Mouse (Mus musculus): Measurements from ENCODE around the gene Tmprss13. TPM values are rescaled to one million over a fixed set of nuclear protein-coding genes. Genes with fewer than 3 reads are reported as not detected.
A peak's percentile ranks its signal among the peaks of the same experiment; 100 is the strongest.

The Tmprss13 gene
- polyA plus RNA-seq, 1 experiment from 2014 or later: 0.07 TPM

GRCm38 (mm10) chr9:45368341-45368901, 49.5 kb downstream of the Tmprss13 start:
- no peak for ATAC-seq (ENCODE audit: low FRiP score, low TSS enrichment)
- no peaks in the 10 kb centered on the region for H3K9me3 ChIP-seq (ENCODE audit: control insufficient read depth, low read length)
- H3K27me3 ChIP-seq (ENCODE audit: control insufficient read depth, insufficient read depth, low read length): no peaks in the 10 kb centered on the region
- peaks cover 25% of the 10 kb centered on the region for H3K4me1 ChIP-seq (ENCODE audit: control insufficient read depth, insufficient read depth, low read length)
- H3K9ac ChIP-seq (replicated peaks; ENCODE audit: low read length): no peak overlapping the region
- 79% methylated on average over 5 of the region's 5 CpGs for WGBS
- H3K36me3 ChIP-seq (ENCODE audit: control insufficient read depth, insufficient read depth, low read length): no peaks in the 10 kb centered on the region
- no peak for DNase-seq
- H3K4me3 ChIP-seq (replicated peaks; ENCODE audit: low read depth, low read length): no peak overlapping the region
- H3K4me2 ChIP-seq (ENCODE audit: low read length): no peak overlapping the region
- H3K27ac ChIP-seq (replicated peaks; ENCODE audit: low read depth, low read length): no peak overlapping the region

DNA sequence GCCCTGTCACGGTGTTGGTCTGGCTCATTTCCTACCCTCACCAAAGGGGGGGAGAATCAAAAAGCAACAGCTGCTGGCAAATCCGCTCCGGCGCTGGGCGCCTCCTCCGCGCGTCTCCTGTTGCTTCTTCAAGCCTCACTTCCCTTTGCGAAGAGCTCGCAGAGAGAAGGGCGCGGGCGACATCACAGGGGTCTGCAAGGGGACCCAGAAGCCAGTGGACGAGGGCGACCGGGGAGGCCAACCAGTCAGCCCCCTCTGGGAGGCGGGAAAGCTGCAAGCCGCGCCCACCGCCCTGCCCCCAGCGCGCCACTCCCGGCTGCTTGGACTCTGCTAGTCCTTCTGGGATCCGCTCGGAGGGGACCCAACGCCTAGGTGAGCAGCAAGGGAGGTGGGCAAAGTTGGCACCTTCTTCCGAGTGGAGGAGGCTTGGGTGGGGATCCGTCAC, 51.2 kb downstream of the Tmprss13 start, which contains the start of gene Fxyd6:
TSS of gene Fxyd6 (plus strand) at position 69 of the 445 bp plus-strand sequence.
- Histone ChIP-seq H3K27ac (replicated peaks; ENCODE audit: low read depth, low read length) (peak within 1 kb of the TSS; percentile 89), H3K4me2 (ENCODE audit: low read length) (peak within 1 kb of the TSS; percentile 62), H3K9me3 (ENCODE audit: control insufficient read depth, low read length) (no peaks in the 10 kb centered on the region), H3K36me3 (ENCODE audit: control insufficient read depth, insufficient read depth, low read length) (no peaks in the 10 kb centered on the region), H3K4me3 (replicated peaks; ENCODE audit: low read depth, low read length) (peak within 1 kb of the TSS; percentile 71), H3K9ac (replicated peaks; ENCODE audit: low read length) (peak within 1 kb of the TSS; percentile 86), H3K4me1 (ENCODE audit: control insufficient read depth, insufficient read depth, low read length) (peaks cover 25% of the 10 kb centered on the region), H3K27me3 (ENCODE audit: control insufficient read depth, insufficient read depth, low read length) (no peaks in the 10 kb centered on the region)
- WGBS: under 1% methylated on average over 28 of the region's 28 CpGs
- DNase-seq (peak; percentile 81), ATAC-seq (ENCODE audit: low FRiP score, low TSS enrichment) (peak; percentile 75; the same call in 1 of the 2 replicates)

GRCm38 (mm10) chr9:45370616-45371336, 51.9 kb downstream of the Tmprss13 start:
- Histone ChIP-seq H3K9me3 (ENCODE audit: control insufficient read depth, low read length) (no peaks in the 10 kb centered on the region), H3K36me3 (ENCODE audit: control insufficient read depth, insufficient read depth, low read length) (peaks cover under 1% of the 10 kb centered on the region; the same call in 1 of the 2 replicates), H3K9ac (replicated peaks; ENCODE audit: low read length) (peak overlapping the region; percentile 86), H3K27ac (replicated peaks; ENCODE audit: low read depth, low read length) (peak overlapping the region; percentile 89), H3K4me2 (ENCODE audit: low read length) (peak overlapping the region; percentile 62), H3K4me3 (replicated peaks; ENCODE audit: low read depth, low read length) (peak overlapping the region; percentile 71), H3K27me3 (ENCODE audit: control insufficient read depth, insufficient read depth, low read length) (no peaks in the 10 kb centered on the region), H3K4me1 (ENCODE audit: control insufficient read depth, insufficient read depth, low read length) (peaks cover 25% of the 10 kb centered on the region)
- DNase-seq (peak; percentile 64), ATAC-seq (ENCODE audit: low FRiP score, low TSS enrichment) (peak; percentile 20; the same call in 1 of the 2 replicates)
- WGBS: 1% methylated on average over 25 of the region's 25 CpGs

- Histone ChIP-seq H3K9me3 (ENCODE audit: control insufficient read depth, low read length) (no peaks in the 10 kb centered on the region), H3K4me2 (ENCODE audit: low read length) (peak overlapping the region; percentile 62), H3K36me3 (ENCODE audit: control insufficient read depth, insufficient read depth, low read length) (peaks cover 4% of the 10 kb centered on the region; the same call in 1 of the 2 replicates), H3K4me3 (replicated peaks; ENCODE audit: low read depth, low read length) (peak overlapping the region; percentile 71), H3K4me1 (ENCODE audit: control insufficient read depth, insufficient read depth, low read length) (peaks cover 25% of the 10 kb centered on the region), H3K27ac (replicated peaks; ENCODE audit: low read depth, low read length) (peak overlapping the region; percentile 89), H3K27me3 (ENCODE audit: control insufficient read depth, insufficient read depth, low read length) (no peaks in the 10 kb centered on the region), H3K9ac (replicated peaks; ENCODE audit: low read length) (peak overlapping the region; percentile 86)
- WGBS: 3% methylated on average over 2 of the region's 2 CpGs
- ATAC-seq (ENCODE audit: low FRiP score, low TSS enrichment): peak; percentile 53; the same call in 1 of the 2 replicates
- DNase-seq: peak; percentile 91
Measured at GRCm38 (mm10) chr9:45371337-45371707, 52.4 kb downstream of the Tmprss13 start.

- H3K4me1 ChIP-seq (ENCODE audit: control insufficient read depth, insufficient read depth, low read length): peaks cover 30% of the 10 kb centered on the region
- DNase-seq (no peak), ATAC-seq (ENCODE audit: low FRiP score, low TSS enrichment) (no peak)
- no peaks in the 10 kb centered on the region for H3K9me3 ChIP-seq (ENCODE audit: control insufficient read depth, low read length)
- H3K27me3 ChIP-seq (ENCODE audit: control insufficient read depth, insufficient read depth, low read length): no peaks in the 10 kb centered on the region
- H3K9ac ChIP-seq (replicated peaks; ENCODE audit: low read length): no peak overlapping the region
- no peak overlapping the region for H3K27ac ChIP-seq (replicated peaks; ENCODE audit: low read depth, low read length)
- peaks cover 7% of the 10 kb centered on the region; the same call in 1 of the 2 replicates for H3K36me3 ChIP-seq (ENCODE audit: control insufficient read depth, insufficient read depth, low read length)
- no peak overlapping the region for H3K4me3 ChIP-seq (replicated peaks; ENCODE audit: low read depth, low read length)
- no peak overlapping the region for H3K4me2 ChIP-seq (ENCODE audit: low read length)
- WGBS: 87% methylated on average over 3 of the region's 3 CpGs
Measured at GRCm38 (mm10) chr9:45373896-45374295, 55.0 kb downstream of the Tmprss13 start.

- peaks cover 7% of the 10 kb centered on the region; the same call in 1 of the 2 replicates for H3K36me3 ChIP-seq (ENCODE audit: control insufficient read depth, insufficient read depth, low read length)
- no peaks in the 10 kb centered on the region for H3K9me3 ChIP-seq (ENCODE audit: control insufficient read depth, low read length)
- no peak for DNase-seq
- H3K4me1 ChIP-seq (ENCODE audit: control insufficient read depth, insufficient read depth, low read length): peaks cover 29% of the 10 kb centered on the region
- H3K4me3 ChIP-seq (replicated peaks; ENCODE audit: low read depth, low read length): no peak overlapping the region
- ATAC-seq (ENCODE audit: low FRiP score, low TSS enrichment): no peak
- no peak overlapping the region for H3K4me2 ChIP-seq (ENCODE audit: low read length)
- WGBS: 93% methylated on average over 6 of the region's 6 CpGs
- no peak overlapping the region for H3K27ac ChIP-seq (replicated peaks; ENCODE audit: low read depth, low read length)
- no peak overlapping the region for H3K9ac ChIP-seq (replicated peaks; ENCODE audit: low read length)
- H3K27me3 ChIP-seq (ENCODE audit: control insufficient read depth, insufficient read depth, low read length): no peaks in the 10 kb centered on the region
Measured at GRCm38 (mm10) chr9:45374988-45375502, 56.1 kb downstream of the Tmprss13 start.

- WGBS: 91% methylated on average over 4 of the region's 4 CpGs
- no peak for ATAC-seq (ENCODE audit: low FRiP score, low TSS enrichment)
- no peak overlapping the region for H3K4me3 ChIP-seq (replicated peaks; ENCODE audit: low read depth, low read length)
Measured at GRCm38 (mm10) chr9:45376427-45376826, 57.5 kb downstream of the Tmprss13 start.

DNA sequence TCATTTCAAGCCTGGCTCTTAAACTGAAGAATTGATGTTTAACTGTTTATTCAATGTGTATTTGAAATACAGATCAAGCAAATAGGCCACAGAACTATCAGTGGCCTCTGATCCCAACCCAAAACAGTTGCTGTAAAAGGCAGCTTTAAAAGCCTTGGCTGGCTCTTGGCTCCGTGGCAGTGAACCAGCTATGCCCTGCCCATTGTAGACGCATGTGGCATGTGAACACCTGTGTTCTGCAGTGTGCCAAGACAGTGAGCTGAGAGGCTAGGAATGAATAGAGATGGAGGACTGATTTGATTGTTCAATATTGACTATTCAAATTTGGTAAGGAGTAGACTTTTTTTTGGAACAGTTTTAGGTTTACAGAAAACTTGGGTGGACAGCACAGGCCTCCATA, 58.0 kb downstream of the Tmprss13 start:
- Histone ChIP-seq H3K36me3 (ENCODE audit: control insufficient read depth, insufficient read depth, low read length) (peaks cover 7% of the 10 kb centered on the region; the same call in 1 of the 2 replicates), H3K9me3 (ENCODE audit: control insufficient read depth, low read length) (no peaks in the 10 kb centered on the region), H3K4me1 (ENCODE audit: control insufficient read depth, insufficient read depth, low read length) (peaks cover 31% of the 10 kb centered on the region), H3K4me2 (ENCODE audit: low read length) (no peak overlapping the region), H3K27me3 (ENCODE audit: control insufficient read depth, insufficient read depth, low read length) (no peaks in the 10 kb centered on the region), H3K9ac (replicated peaks; ENCODE audit: low read length) (no peak overlapping the region), H3K4me3 (replicated peaks; ENCODE audit: low read depth, low read length) (no peak overlapping the region), H3K27ac (replicated peaks; ENCODE audit: low read depth, low read length) (no peak overlapping the region)
- DNase-seq (no peak), ATAC-seq (ENCODE audit: low FRiP score, low TSS enrichment) (no peak)
- 85% methylated on average over 2 of the region's 2 CpGs for WGBS

More at GRCm38 (mm10) chr9:45376427-45376826, 57.5 kb downstream of the Tmprss13 start:
- Histone ChIP-seq H3K4me1 (ENCODE audit: control insufficient read depth, insufficient read depth, low read length) (peaks cover 36% of the 10 kb centered on the region), H3K27me3 (ENCODE audit: control insufficient read depth, insufficient read depth, low read length) (no peaks in the 10 kb centered on the region), H3K27ac (replicated peaks; ENCODE audit: low read depth, low read length) (no peak overlapping the region), H3K4me2 (ENCODE audit: low read length) (no peak overlapping the region), H3K9ac (replicated peaks; ENCODE audit: low read length) (no peak overlapping the region), H3K9me3 (ENCODE audit: control insufficient read depth, low read length) (no peaks in the 10 kb centered on the region), H3K36me3 (ENCODE audit: control insufficient read depth, insufficient read depth, low read length) (peaks cover 7% of the 10 kb centered on the region; the same call in 1 of the 2 replicates)
- no peak for DNase-seq
